Mouse (Mus musculus) kidney, adult 11 months (tissue): ENCODE data around the gene Areg.

Experiments used
- DNase-seq: peaks from one replicate; pipeline ENCODE4 v3.0.0; 2022

Areg gene

GRCm38 (mm10) chr5:91139446-91139873 lies at the start of gene Areg:
Areg (plus strand) TSS chr5:91139599.
- DNase-seq: peak; percentile 16

DNA sequence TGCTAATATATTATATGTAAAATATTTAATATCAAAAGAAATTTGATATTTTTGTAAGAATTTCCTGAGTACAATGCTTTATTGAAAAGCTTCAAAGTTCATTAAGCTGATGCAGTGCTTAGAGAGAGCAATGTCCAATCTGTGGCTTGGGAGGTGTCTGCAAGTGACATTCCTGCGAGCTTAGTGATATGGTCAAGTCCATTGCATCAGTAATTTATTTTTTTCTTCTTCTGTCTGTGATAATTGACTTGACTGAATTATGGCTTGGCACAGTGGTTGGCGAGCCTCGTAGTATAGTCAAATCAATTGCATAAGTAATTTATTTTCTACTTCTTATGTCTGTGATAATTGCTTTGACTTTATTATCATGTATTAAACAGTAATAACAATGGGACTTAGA lies 49.1 kb upstream of the Areg start:
- no peak for DNase-seq

DNA sequence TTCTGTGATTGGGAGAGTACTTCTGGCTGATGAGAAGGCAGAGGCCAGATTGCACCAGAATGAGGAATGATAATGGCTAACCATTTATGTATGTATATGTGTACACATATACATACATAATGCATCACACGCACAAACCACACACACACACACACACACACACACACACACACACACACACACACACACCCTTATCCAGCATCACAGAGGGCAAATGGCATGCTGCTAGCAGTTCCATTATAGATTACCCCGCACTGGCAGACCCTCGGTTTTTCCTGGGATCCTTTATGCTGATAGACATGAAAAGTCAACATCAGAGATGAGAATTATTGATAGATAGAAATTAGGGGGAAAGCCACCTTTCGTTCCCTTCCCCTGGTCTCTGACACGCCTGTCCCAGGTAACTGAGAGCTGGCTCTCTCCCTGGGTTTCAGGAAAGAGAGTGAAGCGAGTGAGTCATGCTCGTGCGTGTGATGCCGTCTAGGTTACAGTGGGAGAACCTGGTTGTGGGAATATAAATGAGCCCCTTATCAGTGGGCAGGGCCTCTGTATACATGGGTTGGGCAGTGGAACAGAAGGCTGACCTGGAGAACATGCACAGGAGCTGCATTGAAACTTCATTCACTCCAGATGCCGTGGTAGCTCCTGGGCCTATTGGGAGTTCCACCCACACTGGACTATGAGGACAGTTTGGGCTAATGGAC lies 41.3 kb upstream of the Areg start:
- DNase-seq: no peak

DNA sequence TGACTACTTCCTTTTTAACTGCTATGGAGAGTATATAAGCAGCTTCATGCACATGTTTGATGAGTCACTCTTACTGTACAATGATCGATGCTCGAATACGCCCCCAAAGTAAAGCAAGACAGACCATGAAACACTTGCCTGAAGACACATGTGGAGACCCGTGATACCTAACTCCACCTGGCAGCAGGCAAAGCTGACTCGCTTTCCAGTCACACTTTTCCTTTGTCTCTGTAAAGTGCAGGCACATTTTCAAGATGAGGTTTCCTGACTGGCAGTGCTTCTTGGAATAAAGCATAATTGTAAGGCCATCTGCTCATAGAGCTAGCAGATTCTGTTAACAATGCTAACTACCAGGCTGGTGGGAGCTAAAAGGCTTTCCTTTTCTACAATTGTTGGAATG lies 37.7 kb upstream of the Areg start:
- no peak for DNase-seq

- DNase-seq: peak; percentile 77
Observed at GRCm38 (mm10) chr5:91103943-91104665, 35.3 kb upstream of the Areg start.

DNA sequence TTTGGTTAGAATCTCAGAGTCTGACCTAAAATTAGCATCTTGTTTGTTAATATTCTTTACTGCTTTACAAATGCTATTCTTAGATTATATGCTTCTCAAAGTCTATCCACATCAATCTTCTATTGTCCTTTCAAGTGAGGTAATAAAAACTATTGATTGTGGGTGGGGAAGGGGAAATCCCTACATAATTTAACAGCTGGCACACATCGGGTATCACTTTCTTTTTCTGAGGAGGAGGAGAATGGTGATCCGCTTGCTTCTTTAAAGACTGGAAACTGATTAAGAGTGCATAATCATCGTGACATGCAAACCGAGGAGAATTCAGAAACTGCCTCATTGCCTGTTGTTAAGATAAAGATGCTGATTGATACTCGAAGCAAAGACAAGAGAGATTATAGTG lies 33.2 kb upstream of the Areg start:
- no peak for DNase-seq

DNA sequence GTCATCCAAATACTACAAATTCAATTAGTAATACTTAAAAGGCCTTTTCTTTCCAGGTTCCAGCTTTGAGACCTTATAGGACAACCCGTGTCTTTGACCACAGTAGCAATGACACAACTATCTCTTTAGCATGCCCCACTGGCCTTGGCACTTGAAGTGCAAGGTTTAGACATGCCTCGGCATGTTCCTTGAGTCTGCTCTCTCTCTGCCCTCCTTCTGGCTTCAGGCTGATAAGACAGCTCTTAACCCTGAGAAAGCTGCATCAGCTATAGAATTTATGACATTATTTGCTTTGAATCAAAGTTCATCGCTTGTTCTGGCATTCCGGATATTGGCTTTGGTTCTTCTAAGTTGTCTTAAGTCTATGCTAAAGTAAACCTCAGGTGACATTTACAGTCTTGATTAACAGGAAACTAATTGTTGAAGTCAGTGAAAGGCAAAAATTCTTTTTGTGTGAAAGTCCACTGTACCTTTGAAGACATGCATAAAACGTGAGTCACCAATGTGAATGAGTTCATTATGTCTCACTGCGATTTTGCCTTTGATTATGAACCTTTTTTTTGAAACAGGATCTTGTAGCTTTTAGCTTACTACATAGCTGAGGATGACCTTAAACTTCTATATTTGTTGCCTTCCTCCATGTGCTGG lies 29.3 kb upstream of the Areg start:
- no peak for DNase-seq

- no peak for DNase-seq
Observed at GRCm38 (mm10) chr5:91111019-91111418, 28.4 kb upstream of the Areg start.

DNA sequence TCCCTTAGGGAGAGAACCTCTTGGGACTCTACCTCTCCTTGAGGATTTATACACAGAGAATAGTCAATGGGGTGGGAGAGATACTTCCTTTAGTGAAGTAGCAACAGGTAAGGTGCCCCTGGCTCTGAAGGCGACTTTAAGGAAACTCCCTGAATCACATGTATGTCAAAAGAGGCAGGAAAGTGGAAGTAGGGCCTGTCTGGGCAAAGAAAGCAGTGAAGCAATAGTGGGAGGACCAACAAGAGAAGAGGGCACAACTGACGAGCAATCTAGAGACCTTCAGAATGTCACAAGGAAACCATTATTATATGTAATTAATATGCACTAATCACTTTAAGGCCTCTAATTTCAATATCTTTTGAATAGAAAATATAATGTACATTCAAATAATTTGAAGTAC lies 25.4 kb upstream of the Areg start:
- DNase-seq: no peak

GRCm38 (mm10) chr5:91114574-91114973 lies 24.8 kb upstream of the Areg start:
- DNase-seq: no peak

DNA sequence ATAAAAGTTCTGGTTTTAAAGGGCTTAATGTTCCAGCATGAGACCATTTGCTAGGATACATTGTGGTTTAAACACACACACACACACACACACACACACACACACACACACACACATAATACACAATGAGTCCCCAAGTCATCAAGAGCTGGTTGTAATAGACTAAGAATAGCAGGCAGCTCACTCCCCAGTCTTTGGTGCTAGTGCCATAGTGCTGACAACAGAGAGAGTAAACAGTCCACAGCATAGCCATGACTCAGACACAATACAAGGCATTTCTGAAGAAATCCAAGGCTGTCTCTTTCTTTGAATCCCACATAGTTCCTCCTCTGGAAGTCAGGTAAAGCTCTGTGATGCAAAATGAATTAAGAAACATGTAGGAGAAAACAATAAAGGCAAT lies 20.8 kb upstream of the Areg start:
- DNase-seq: no peak

GRCm38 (mm10) chr5:91123404-91123803 lies 16.0 kb upstream of the Areg start:
- DNase-seq: no peak

GRCm38 (mm10) chr5:91124140-91124539 lies 15.3 kb upstream of the Areg start:
- no peak for DNase-seq

GRCm38 (mm10) chr5:91126623-91127022 lies 12.8 kb upstream of the Areg start:
- no peak for DNase-seq

DNA sequence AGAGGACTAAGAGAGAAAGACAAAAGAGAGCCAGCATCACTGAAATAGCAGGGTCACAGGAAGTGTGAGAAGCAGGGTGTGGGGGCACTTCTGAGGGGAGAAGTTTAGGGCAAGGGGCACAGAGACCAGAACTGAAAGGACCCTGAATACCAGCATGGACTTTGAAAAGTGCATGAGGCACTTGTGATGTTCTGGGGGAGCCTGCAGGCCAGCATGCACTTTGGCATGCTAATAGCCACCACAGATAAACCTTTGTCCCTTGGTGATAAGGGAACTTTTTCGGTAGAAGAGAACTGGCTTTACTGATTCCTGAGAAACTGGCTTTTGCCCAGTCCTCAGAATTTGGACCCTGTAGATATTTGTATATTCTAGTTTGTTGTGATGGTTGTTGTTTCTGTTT lies 4.4 kb upstream of the Areg start:
- no peak for DNase-seq

DNA sequence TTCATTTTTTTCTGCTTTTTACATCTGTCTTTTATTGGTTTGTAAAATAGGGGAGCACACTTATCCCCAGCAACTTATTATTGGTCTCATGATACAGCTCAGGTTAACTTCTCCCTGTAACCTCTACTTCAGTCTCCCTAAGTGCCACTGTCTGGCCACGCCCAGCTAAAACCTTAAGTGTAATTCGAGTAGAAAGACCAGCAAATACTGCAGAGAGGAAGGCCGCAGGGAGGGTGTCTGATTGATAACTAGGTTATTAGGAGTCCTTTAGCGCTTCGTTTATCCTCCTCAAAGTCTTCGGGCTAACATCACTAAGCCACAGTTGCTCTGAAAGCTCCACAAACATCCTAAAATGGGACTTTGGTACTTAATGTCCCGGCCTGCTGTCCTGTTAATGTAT lies 429 bp upstream of the Areg start:
- no peak for DNase-seq

DNA sequence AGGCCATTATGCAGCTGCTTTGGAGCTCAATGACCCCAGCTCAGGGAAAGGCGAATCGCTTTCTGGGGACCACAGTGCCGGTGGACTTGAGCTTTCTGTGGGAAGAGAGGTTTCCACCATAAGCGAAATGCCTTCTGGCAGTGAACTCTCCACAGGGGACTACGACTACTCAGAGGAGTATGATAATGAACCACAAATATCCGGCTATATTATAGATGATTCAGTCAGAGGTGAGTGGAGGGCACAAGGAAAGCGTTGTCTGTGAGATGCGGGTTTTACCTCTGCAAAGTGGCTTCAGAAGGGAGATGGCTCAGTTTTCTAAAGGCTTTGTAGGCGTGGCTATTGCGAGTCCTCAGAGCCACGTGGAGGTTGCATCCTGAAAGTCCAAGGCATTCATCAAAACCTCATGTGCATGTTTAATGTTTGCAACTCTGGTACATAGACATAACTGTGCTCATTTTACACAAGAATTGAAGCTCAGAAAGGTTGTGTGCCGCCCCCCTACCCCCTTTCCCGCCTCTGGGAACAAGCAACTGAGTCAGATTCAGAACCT lies 1.6 kb downstream of the Areg start:
- no peak for DNase-seq

DNA sequence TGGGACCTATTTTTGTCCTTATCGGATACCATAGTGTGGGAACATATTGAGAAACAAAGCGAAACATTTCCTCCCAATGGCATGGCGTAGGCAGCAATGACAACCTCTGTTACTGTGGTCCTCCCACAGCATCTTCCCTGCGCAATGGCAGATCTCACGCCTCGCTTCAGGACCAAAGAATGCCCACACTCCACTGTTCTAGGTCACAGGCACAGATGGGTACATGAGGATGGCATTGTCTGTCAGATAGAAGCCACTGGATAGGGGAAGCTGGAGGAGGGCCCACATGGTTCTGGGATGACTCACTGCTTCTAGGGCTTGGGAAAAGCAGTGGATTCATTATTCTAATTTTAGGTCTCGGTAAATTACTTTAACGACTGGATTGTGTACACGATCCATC lies 5.6 kb downstream of the Areg start:
- no peak for DNase-seq

DNA sequence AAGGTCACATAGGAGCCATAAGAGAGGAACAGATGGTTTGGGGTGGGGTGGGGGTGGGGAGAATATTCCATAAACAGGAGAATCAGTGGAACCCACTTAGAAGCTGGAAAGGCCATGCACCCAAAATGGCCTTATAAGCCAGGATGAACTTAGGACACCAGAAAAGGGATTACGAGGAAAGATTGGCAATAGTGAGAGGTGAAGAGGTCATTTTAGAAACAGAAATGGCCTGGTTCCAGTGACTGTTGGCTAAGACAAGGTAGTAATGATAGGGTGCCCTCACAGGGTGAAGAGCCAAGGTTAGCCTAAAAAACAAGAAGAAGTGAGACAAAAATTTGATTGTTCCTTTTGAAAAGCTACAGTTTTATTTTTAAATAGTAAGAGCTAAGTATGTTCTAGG lies 7.6 kb downstream of the Areg start:
- DNase-seq: no peak

GRCm38 (mm10) chr5:91148054-91148453 lies 8.7 kb downstream of the Areg start:
- no peak for DNase-seq

- DNase-seq: no peak
Observed at GRCm38 (mm10) chr5:91156677-91157076, 17.3 kb downstream of the Areg start.

GRCm38 (mm10) chr5:91157169-91157568 lies 17.8 kb downstream of the Areg start:
- no peak for DNase-seq

DNA sequence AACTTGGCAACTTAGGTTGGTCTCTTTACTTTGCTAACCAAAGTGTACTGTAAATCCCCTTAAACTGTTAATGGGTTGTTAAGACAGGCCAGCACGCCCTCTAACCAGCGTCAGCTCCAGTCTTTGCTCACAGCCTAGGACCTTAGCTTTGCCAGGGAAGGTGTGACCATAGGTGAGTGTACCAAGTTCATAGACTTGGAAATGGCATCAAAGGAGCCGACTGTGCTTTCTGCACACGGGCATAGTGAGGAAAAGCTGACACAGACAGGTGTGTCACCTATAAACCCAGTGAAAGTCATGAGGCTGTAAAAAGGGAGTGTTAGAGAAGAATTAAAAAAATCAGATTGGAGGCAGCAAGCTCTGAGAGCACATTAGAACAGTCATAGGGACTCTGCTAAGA lies 23.4 kb downstream of the Areg start:
- DNase-seq: no peak

- DNase-seq: no peak
Observed at GRCm38 (mm10) chr5:91166601-91167000, 27.2 kb downstream of the Areg start.
